Mouse (Mus musculus): Measurements from ENCODE around the gene Plk3.

Plk3 gene

GRCm38 (mm10) chr4:117138295-117139216 lies 4.8 kb upstream of the Plk3 start:
- no peak for DNase-seq (ENCODE audit: low spot score)

GRCm38 (mm10) chr4:117136034-117136433 lies 2.3 kb upstream of the Plk3 start:
- no peak for DNase-seq (ENCODE audit: low spot score)

GRCm38 (mm10) chr4:117134601-117134995 lies 835 bp upstream of the Plk3 start:
- no peak for DNase-seq (ENCODE audit: low spot score)

- DNase-seq (ENCODE audit: low spot score): no peak
These were observed 382 bp downstream of the Plk3 start for GRCm38 (mm10) chr4:117133366-117133796.

- DNase-seq (ENCODE audit: low spot score): no peak
These were observed 994 bp downstream of the Plk3 start for GRCm38 (mm10) chr4:117132794-117133143.

GRCm38 (mm10) chr4:117131890-117132793 lies 1.6 kb downstream of the Plk3 start:
- DNase-seq (ENCODE audit: low spot score): peak; percentile 86

GRCm38 (mm10) chr4:117131198-117131597 lies 2.6 kb downstream of the Plk3 start:
- no peak for DNase-seq (ENCODE audit: low spot score)

GRCm38 (mm10) chr4:117130790-117131189 lies 3.0 kb downstream of the Plk3 start:
- DNase-seq (ENCODE audit: low spot score): peak; percentile 57

- DNase-seq (ENCODE audit: low spot score): no peak
These were observed 5.6 kb downstream of the Plk3 start for GRCm38 (mm10) chr4:117127991-117128686.

GRCm38 (mm10) chr4:117126675-117127290 lies 7.0 kb downstream of the Plk3 start, which contains the start of gene Tctex1d4:
Tctex1d4 (plus strand) TSS chr4:117126794.
- DNase-seq (ENCODE audit: low spot score): no peak

GRCm38 (mm10) chr4:117125910-117126674 lies 7.7 kb downstream of the Plk3 start:
- DNase-seq (ENCODE audit: low spot score): no peak

- DNase-seq (ENCODE audit: low spot score): peak; percentile 67
These were observed 8.3 kb downstream of the Plk3 start, which contains the start of gene Btbd19 for GRCm38 (mm10) chr4:117125348-117125909. Btbd19 (minus strand) TSS chr4:117125725.

- no peak for DNase-seq (ENCODE audit: low spot score)
These were observed 9.0 kb downstream of the Plk3 start for GRCm38 (mm10) chr4:117124518-117125347.

- DNase-seq (ENCODE audit: low spot score): no peak
These were observed 9.6 kb downstream of the Plk3 start for GRCm38 (mm10) chr4:117124218-117124517.

GRCm38 (mm10) chr4:117123546-117124217 lies 10.1 kb downstream of the Plk3 start:
- DNase-seq (ENCODE audit: low spot score): no peak

GRCm38 (mm10) chr4:117122209-117122608 lies 11.6 kb downstream of the Plk3 start:
- no peak for DNase-seq (ENCODE audit: low spot score)

GRCm38 (mm10) chr4:117120445-117121414 lies 13.0 kb downstream of the Plk3 start:
- peak; percentile 95 for DNase-seq (ENCODE audit: low spot score)

GRCm38 (mm10) chr4:117120052-117120444 lies 13.7 kb downstream of the Plk3 start:
- peak; percentile 17 for DNase-seq (ENCODE audit: low spot score)
